Mouse (Mus musculus) neural tube, embryonic 14.5 days (tissue): ENCODE results near the gene Cacna1g. TPM values are rescaled to one million over a fixed set of nuclear protein-coding genes. Genes with fewer than 3 reads are reported as not detected.

Experiments used
- ATAC-seq: fragments of 200-750 bp; cut with Nextera tagmentation; 2 replicates; pipeline ENCODE4 v1.8.0; 2017; ENCODE audit warnings: low read depth, mild to moderate bottlenecking, moderate TSS enrichment, moderate library complexity
- H3K27ac ChIP-seq: fragments of 300-500 bp; sonication (generic); 2 replicates; pipeline ENCODE4 v1.5.1; 2014; ENCODE audit warnings: low read depth, mild to moderate bottlenecking, control low read depth, low read length, moderate library complexity, mixed read lengths
- H3K27me3 ChIP-seq: fragments of 300-500 bp; sonication (generic); 2 replicates; pipeline ENCODE4 v1.6.1; 2014; ENCODE audit warnings: low read length; ENCODE audit not compliant: control insufficient read depth, insufficient read depth
- H3K36me3 ChIP-seq: fragments of 300-500 bp; sonication (generic); 2 replicates; pipeline ENCODE4 v1.6.1; 2014; ENCODE audit warnings: low read length, mixed read lengths; ENCODE audit not compliant: control insufficient read depth, insufficient read depth
- H3K4me1 ChIP-seq: fragments of 300-500 bp; sonication (generic); 2 replicates; pipeline ENCODE4 v1.6.1; 2014; ENCODE audit warnings: low read length; ENCODE audit not compliant: control insufficient read depth, insufficient read depth
- H3K4me2 ChIP-seq: fragments of 300-500 bp; sonication (generic); 2 replicates; pipeline ENCODE4 v1.6.1; 2014; ENCODE audit warnings: mild to moderate bottlenecking, low read depth, low read length, control low read depth
- H3K4me3 ChIP-seq: fragments of 300-500 bp; sonication (generic); 2 replicates; pipeline ENCODE4 v1.5.1; 2014; ENCODE audit warnings: low read depth, low read length, control low read depth, mixed read lengths
- H3K9ac ChIP-seq: fragments of 300-500 bp; sonication (generic); replicated peaks from 2 replicates; pipeline ENCODE4 v1.6.1; 2014; ENCODE audit warnings: low read depth, mild to moderate bottlenecking, control low read depth, low read length, mixed read lengths
- H3K9me3 ChIP-seq: fragments of 300-500 bp; sonication (generic); 2 replicates; pipeline ENCODE4 v1.6.1; 2016; ENCODE audit warnings: low read length; ENCODE audit not compliant: control insufficient read depth
- WGBS: fragments of 180-500 bp; shearing (Covaris S2); extraction: QIAGEN DNeasy Blood & Tissue Kit; methylation state at CpG from one replicate; pipeline ENCODE4 v1.1.7; 2014; 5-methylcytosine and 5-hydroxymethylcytosine counted together
- polyA plus RNA-seq: library from polyadenylated mRNA; unstranded; fragments of >200 nt; fragmentation: Nextera tagmentation; extraction: Ambion mirVana; gene quantifications from 2 replicates; pipeline ENCODE4 v1.2.1, GENCODE M21; 2014

Gene Cacna1g
- polyA plus RNA-seq, 1 experiment from 2014 or later = 22.5 TPM

DNA sequence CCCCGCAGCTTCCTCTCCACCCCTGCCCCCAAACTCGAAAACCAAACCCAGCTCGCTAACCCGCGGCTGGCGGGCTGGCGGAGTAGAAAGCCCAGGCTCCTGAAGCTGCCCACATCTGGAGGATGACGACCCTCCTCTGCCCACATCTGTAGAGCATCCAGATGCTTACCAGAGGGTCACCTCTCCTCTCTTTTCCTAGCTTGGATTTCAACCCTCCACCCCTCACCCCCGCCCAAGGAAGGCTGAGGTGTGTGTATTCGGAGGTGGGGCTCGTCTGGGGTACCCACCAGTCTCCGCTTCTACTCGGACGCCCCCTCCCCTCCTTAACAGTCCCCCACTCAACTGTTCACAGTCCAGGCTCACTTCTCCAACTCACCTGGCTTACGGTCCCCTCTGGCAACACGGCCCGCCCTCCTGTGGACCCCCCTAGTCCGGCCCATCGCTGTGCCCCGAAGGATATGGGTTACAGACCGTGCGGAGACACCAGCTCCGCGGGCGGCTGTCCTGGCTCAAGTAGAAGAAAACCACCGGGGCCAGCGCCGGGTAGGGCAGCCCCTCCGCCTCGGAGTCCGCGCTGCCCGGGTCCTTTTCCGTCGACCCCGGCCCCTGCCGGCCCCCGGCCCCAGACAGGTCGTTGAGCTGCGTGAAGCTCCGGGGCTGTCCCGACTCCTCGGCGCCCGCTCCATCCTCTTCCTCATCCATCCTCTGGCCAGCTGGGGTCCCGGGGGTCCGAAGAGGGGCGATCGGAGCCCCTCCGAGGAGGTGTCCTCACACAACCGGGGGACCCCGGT, 887 bp downstream of the Cacna1g start:
- Histone ChIP-seq H3K4me3 (peak overlapping the region; percentile 80), H3K9me3 (no peaks in the 10 kb centered on the region), H3K9ac (peak overlapping the region; percentile 96), H3K4me2 (peak overlapping the region; percentile 95), H3K27me3 (peaks cover 2% of the 10 kb centered on the region), H3K27ac (peak overlapping the region; percentile 76), H3K4me1 (peaks cover 43% of the 10 kb centered on the region), H3K36me3 (no peaks in the 10 kb centered on the region)
- WGBS = under 1% methylated on average over 51 of the region's 52 CpGs
- ATAC-seq = no peak

DNA sequence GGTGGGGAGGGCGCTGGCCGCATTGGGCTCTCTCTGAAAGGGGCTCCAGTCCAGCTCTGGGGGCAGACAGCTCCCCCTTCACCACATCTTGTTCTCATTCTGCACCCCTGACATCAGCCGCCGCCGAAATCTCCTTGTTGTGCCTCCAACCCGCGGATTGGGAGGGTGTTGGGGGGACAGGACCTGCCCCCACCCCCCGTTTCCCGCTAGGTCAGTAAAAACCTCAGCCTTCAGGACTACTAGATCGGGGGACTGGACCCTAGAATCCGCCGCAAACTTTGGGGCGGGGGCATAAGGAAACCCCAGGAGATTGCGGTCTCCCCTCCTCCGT, 1.4 kb downstream of the Cacna1g start:
- no peaks in the 10 kb centered on the region for H3K36me3 ChIP-seq
- ATAC-seq = no peak
- peaks cover 48% of the 10 kb centered on the region for H3K4me1 ChIP-seq
- H3K9me3 ChIP-seq = no peaks in the 10 kb centered on the region
- WGBS = 1% methylated on average over 15 of the region's 15 CpGs
- peak overlapping the region; percentile 96 for H3K9ac ChIP-seq
- H3K27ac ChIP-seq = peak overlapping the region; percentile 28; the same call in 1 of the 2 replicates
- H3K4me2 ChIP-seq = peak overlapping the region; percentile 95
- peak overlapping the region; percentile 80 for H3K4me3 ChIP-seq
- peaks cover 2% of the 10 kb centered on the region for H3K27me3 ChIP-seq

DNA sequence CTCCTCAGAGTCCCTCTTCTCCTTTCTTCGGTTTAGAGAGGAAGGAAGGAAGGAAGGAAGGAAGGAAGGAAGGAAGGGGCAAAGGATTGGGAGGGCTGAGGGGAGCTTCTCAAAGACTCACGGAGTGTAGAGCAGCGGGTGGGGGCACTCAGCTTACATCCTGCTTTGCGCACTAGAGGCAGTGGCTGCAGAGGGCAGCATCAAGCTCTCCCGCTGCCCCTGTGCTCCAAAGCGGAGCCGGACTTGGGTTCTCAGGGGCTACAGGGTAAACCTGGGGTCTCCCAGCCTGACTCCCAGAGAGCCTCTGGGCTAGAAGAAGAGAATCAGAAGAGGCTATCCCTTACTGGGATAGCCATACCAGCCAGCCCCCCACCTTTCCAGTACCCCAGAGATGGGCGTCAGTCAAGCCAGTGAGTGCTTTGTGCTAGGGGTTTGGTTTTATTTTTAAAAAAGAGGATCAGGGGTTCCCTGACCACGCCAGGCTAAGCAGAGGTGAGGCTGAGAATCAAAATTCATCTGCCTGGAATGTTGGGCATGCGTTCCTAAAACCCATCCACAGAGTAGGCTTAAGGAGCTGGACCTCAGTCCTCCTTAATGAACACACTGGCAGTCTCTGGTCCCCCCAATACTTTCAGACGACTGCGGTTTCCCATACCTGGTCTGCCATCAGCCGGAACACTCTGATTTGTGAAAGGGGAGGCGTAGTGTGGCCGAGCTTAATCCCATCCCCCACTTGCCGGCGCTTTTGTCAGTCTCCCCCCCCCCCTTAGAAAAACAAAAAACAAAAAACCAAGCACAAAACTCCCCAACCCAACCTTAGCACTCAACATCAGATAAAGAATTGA, 2.0 kb downstream of the Cacna1g start:
- Histone ChIP-seq H3K27me3 (peaks cover 2% of the 10 kb centered on the region), H3K9me3 (no peaks in the 10 kb centered on the region), H3K36me3 (no peaks in the 10 kb centered on the region), H3K4me2 (peak overlapping the region; percentile 95), H3K4me1 (peaks cover 48% of the 10 kb centered on the region), H3K27ac (peak overlapping the region; percentile 28; the same call in 1 of the 2 replicates), H3K4me3 (peak overlapping the region; percentile 80), H3K9ac (peak overlapping the region; percentile 96)
- ATAC-seq = no peak
- 7% methylated on average over 17 of the region's 17 CpGs for WGBS

DNA sequence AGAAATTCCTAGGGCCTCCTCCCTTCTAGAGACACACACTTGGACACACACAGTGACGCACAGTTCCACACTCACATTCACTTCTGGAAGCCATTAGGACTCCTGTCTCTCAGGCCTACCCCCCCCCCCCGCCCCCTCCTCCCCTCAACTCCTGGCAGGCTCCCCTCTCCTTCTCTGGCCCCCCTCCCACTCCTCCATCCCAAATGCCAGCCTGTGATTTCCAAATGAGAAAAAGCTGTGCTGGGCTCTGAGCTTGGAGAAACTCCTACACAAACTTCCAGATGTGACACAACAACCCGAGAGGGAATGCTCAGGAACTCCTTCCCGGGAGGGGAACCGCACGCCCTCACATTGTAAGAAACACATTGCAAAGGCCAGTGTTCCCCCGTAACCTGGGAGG, 3.6 kb downstream of the Cacna1g start:
- no peaks in the 10 kb centered on the region for H3K9me3 ChIP-seq
- 44% methylated on average over 6 of the region's 7 CpGs for WGBS
- H3K4me2 ChIP-seq = peak overlapping the region; percentile 95; the same call in 1 of the 2 replicates
- H3K9ac ChIP-seq = no peak overlapping the region
- no peak overlapping the region for H3K27ac ChIP-seq
- H3K27me3 ChIP-seq = peaks cover 2% of the 10 kb centered on the region
- no peaks in the 10 kb centered on the region for H3K36me3 ChIP-seq
- peaks cover 43% of the 10 kb centered on the region for H3K4me1 ChIP-seq
- no peak for ATAC-seq
- no peak overlapping the region for H3K4me3 ChIP-seq

DNA sequence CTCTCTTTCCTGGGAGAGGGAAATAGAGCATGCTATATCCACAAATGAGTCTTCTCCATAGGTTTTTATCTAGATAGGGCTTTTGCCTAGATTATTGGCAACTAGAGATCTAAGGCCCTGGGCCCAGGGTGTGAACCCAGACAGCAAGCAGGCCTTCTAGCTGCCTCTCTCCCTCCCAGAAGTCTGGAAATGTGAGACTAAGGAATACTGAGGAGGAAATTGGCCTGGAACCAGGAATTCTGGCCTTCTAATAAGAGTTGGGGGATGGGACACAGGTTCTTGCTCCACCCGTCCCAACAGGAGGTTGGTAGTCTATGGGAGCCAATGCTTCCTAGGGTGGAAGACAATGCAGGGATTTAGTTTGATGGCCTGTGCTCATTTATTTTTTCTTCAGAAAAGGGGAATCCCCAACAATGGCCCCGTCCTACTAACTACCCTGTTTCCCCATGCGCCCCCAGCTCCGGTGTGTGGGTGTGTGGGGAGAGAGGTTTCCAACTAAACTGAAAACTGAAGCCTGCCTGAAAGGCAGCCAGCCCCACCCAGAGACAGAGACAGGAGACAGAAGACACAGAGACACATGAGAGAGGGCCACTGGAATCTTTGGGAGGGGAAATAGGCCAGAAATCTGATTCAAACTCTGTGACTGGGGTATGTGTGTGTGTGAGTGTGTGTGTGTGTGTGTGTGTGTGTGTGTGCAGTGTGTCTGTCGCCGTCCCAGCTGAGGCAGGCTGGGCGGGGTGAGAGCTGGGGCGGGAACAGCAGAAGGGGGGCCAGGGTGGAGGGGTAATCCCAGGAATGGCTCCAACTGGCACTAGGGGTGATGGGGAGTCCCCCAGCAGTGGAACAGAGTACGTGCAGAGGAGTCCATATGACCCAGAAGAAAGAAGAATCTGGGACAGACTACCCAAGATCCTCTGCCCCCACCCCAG, 4.6 kb downstream of the Cacna1g start:
- Histone ChIP-seq H3K36me3 (no peaks in the 10 kb centered on the region), H3K4me2 (peak overlapping the region; percentile 41; the same call in 1 of the 2 replicates), H3K9ac (0 out of 2 replicates have a peak overlapping the region, but pooled peaks have one; percentile 22), H3K27ac (peak overlapping the region; percentile 93), H3K4me3 (no peak overlapping the region; the same call in 1 of the 2 replicates), H3K9me3 (no peaks in the 10 kb centered on the region), H3K27me3 (peaks cover 2% of the 10 kb centered on the region), H3K4me1 (peaks cover 36% of the 10 kb centered on the region)
- 21% methylated on average over 8 of the region's 9 CpGs for WGBS
- ATAC-seq = no peak

DNA sequence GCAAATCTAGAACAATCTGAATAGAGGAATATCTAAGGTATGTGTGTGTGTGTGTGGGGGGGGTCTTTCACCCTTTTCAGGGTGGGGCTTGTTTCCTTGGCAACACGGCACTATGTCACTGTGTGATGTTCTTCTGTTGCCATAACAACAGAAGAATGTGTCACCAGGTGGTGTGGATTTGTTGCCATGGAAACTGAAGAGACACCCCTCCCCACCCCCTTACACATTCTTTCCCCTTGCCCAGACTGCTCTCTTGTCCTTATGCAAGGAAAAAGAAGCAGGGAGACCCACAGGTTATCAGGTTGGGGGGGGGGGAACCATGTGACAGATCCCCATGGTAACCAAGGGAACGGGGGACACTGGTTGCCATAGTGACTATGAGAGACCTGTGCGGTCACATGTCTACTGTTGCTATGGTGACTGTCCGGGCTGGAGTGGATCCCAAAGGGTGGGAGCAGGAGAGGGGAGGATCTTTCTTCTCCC, 5.4 kb downstream of the Cacna1g start:
- no peak overlapping the region for H3K9ac ChIP-seq
- peak overlapping the region; percentile 93 for H3K27ac ChIP-seq
- no peaks in the 10 kb centered on the region for H3K36me3 ChIP-seq
- no peak overlapping the region for H3K4me3 ChIP-seq
- peak; percentile 89 for ATAC-seq
- peaks cover 2% of the 10 kb centered on the region for H3K27me3 ChIP-seq
- no peaks in the 10 kb centered on the region for H3K9me3 ChIP-seq
- peak overlapping the region; percentile 41; the same call in 1 of the 2 replicates for H3K4me2 ChIP-seq
- WGBS = 16% methylated on average over 4 of the region's 4 CpGs
- H3K4me1 ChIP-seq = peaks cover 39% of the 10 kb centered on the region

DNA sequence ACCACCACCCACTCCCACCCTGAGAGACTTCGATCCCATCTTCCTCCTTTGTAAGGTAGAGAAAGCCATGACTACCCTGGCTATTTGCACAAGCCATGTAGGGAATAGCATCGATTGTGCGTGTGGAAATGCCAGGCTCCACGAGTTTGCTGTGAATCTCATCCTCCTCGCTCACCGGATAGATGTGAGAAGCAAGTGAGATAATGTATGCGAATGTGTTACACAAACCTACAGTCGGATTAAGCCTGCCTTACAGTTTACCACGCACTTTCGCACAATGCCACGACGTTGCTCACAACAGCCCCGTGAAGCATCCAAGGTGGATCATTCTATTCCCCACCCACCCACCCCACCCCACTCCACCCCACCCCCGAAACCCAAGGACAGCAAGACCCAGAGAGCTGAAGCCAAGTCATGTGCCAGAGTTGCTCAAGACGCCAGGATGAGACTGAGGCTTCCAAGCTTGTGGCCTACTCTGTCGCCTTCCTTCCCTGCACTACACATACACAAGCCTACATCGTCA, 7.6 kb downstream of the Cacna1g start:
- Histone ChIP-seq H3K9me3 (no peaks in the 10 kb centered on the region), H3K27me3 (no peaks in the 10 kb centered on the region), H3K36me3 (0 out of 2 replicates have a peak, but pooled peaks cover 3% of the 10 kb centered on the region), H3K4me1 (peaks cover 37% of the 10 kb centered on the region), H3K27ac (no peak overlapping the region), H3K9ac (no peak overlapping the region), H3K4me2 (no peak overlapping the region), H3K4me3 (no peak overlapping the region)
- no peak for ATAC-seq
- WGBS = 93% methylated on average over 17 of the region's 17 CpGs

DNA sequence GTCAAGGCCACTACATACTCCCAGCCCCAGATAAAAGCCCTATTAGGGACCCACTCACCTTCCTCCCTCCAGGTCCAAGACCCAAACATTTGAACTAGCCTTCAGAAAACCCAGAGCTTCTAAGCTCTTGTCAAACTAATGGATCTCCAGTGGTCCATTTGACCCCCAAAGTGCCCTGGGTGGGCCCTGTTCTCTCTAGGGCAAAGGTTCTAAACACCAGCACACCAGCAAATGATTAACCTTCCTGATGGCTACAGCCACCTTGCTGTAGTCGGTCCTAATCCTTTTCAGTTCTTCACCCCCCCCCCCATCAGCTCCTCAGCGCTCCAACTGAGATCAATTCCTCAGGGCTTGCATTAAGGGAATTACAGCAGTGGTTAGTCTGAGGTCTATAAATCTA, 9.8 kb downstream of the Cacna1g start:
- Histone ChIP-seq H3K9ac (no peak overlapping the region), H3K27ac (peak overlapping the region; percentile 64; the same call in 1 of the 2 replicates), H3K4me2 (no peak overlapping the region), H3K4me3 (no peak overlapping the region), H3K36me3 (0 out of 2 replicates have a peak, but pooled peaks cover 3% of the 10 kb centered on the region), H3K9me3 (no peaks in the 10 kb centered on the region), H3K27me3 (no peaks in the 10 kb centered on the region), H3K4me1 (peaks cover 17% of the 10 kb centered on the region)
- WGBS = 20% methylated on average over 2 of the region's 2 CpGs
- ATAC-seq = no peak
